Mouse (Mus musculus): Measurements from ENCODE around the gene 9830107B12Rik. TPM values are rescaled to one million over a fixed set of nuclear protein-coding genes. Genes with fewer than 3 reads are reported as not detected.

9830107B12Rik gene
- polyA plus RNA-seq, 3 experiments from 2014 or later = not detected

DNA sequence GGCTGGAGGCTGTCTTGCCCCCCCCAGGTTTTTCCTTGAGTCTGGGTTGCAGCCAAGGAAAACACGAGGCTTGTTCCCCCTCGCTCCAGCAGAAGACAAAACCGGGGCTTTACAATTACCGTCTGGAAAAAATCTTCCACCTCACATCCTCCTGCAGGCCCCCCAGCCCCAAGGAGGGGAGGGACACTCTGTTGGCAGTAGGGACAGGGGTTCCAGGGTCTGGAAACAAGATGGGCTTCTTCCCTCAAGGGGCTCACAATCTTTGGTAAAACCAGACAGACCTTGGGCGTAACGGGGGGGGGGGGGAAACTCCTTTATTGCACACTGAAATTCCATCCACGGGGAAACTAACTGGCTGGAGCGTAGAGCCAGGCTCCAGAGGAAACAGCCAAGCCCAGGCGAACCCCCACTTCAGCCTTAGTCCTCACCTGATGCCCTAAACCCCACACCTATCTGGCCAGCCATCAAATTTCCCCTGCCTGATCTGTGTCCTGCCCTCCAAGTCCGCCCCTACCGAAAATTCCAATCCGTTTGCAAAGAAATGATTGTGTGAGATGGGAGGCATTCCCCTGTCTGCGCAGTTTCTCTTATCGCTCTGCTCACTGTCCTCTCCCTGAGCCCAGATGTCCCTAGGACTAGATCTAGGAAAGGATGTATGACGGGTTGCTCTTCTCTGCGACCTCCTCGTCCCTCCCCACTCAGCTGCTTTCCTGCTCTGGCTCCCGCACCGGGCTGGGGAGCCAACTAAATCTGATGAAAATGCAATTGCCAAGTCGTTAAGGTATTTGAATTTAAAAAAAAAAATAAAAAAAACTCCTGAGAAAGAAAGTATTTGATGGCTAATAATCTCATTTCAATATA, 51.0 kb downstream of the 9830107B12Rik start:
- ATAC-seq = no peak

DNA sequence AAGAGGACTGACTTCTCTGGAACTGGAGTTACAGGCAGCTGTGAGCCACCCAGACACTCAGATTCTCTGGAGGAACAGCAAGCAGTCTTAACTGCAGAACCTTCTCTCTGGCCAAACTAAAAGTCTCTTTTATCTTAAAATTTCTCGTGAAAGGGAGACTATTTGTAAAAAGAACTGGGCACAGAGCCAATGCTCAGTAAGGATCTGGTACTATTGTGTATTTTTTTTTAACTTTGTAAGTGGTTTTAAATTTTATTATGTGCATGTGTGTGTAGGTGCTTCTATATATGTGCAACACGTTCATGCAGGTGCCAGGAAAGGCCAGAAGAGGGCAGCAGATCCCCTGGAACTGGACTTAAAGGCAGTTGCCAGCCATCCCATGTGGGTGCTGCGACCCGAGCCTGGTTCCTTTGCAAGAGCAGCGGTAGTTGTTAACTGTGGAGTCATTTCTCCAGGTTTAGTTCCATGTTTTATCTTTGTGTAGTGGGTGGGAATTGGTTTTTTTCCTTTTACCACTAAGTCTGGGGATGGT, 52.7 kb downstream of the 9830107B12Rik start:
- no peak for ATAC-seq

DNA sequence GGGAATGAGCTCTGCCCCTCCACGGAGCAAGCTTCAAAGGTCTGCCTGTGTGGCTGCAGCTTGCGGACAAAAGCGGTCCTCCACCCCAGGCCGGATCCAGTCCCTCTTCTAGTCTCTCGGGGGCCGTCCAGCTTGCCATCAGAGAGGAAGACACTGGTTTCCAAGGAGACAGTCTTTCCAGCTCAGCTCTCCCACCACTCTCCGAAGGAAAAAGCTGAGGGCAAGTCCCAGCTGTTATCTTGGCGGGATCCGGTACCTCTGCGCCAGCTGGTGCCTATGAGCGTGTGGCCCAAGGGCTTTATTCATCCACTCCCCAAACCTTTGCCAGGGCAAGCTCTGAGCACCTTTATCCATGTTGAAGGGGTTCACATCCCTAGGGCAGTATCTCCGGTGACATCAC, 55.8 kb downstream of the 9830107B12Rik start:
- no peak for ATAC-seq

DNA sequence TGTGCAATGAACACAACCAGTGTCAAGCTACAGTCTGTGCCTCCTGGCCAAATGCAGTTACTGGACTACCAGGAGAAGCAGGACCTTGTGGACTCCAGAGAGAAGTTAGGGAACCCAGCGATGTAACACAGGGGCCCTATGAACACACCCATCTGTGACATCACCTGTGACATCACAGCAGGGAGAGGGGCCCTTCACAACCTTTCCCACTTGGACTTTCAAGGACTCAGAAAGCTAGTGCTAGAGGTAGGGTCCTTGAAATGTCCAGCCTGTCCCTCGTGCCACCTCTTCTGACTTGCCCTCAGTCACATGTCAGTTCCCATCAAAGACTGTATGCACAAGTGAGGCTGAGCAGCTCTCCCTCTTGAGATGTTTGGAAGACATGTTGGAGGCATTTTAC, 56.6 kb downstream of the 9830107B12Rik start:
- no peak for ATAC-seq

DNA sequence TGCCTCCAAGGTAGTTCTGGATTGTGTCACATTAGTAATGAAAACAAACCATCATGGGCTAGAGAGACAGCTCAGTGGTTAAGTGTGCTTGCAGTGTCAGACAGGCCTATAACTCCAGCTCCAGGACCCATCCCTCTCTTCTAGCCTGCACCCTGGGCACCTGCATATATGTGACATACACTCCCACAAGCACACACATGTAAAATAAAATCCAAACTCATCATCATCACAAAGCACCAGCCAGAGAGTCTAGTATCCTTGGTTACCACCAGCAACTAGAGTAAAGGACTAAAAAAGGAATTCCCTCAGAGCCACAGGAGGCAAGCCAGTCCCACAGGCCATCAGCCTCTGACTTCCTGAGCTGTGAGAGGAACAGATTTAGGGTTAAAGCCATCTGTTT, 57.0 kb downstream of the 9830107B12Rik start, which contains the start of gene 1700067P10Rik:
1700067P10Rik (plus strand) TSS at position 301 of the 400 bp plus-strand sequence.
- no peak for ATAC-seq

DNA sequence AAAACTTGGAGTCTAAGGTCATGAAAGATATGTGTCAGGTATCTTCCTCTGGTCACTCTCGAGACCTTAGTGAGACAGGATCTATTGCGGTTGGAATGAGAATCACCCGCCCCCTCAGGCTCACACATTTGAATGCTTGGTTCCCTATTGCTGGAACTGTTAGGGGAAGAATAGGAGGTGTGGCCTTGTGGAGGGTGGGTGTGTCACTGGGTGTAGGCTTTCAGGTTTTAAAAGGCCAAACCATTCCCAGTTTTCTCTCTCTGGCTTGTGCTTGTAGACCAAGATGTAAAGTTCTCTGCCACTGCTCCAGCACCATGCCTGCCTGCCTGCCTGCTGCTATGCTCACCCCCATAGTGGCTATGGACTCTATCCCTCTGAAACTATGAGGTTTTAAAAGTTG, 65.4 kb downstream of the 9830107B12Rik start:
- no peak for ATAC-seq

Other genes with a start within 250 kb of the 9830107B12Rik start
- 1 to 10 TPM; 1.9 to 5.7 (median 4.4) TPM for gene Foxp4, start 221.6 kb downstream of the 9830107B12Rik start, polyA plus RNA-seq (2017; shearing (Covaris generic))
- gene 1700122O11Rik, start 108.0 kb downstream of the 9830107B12Rik start, polyA plus RNA-seq (2017; shearing (Covaris generic)) = not detected
- gene 1700067P10Rik, start 56.9 kb downstream of the 9830107B12Rik start, polyA plus RNA-seq (2017; shearing (Covaris generic)) = not detected
- gene A530064D06Rik, start 21.0 kb upstream of the 9830107B12Rik start, polyA plus RNA-seq (2017; shearing (Covaris generic)) = under 1 TPM in 1 of 3 experiments, not detected in 2; 0.36 TPM
- not detected for gene Trem1, start 86.5 kb upstream of the 9830107B12Rik start, polyA plus RNA-seq (2017; shearing (Covaris generic))
- gene Trem3, start 101.5 kb upstream of the 9830107B12Rik start, polyA plus RNA-seq (2017; shearing (Covaris generic)) = not detected
- 1 to 10 TPM in 1 of 3 experiments, under 1 TPM in 1, not detected in 1; 0.55 to 1.3 TPM for gene Treml4, start 118.0 kb upstream of the 9830107B12Rik start, polyA plus RNA-seq (2017; shearing (Covaris generic))
- 10 to 100 TPM in 2 of 3 experiments, under 1 TPM in 1; 0.69 to 12.3 (median 11.3) TPM for gene Treml2, start 153.2 kb upstream of the 9830107B12Rik start, polyA plus RNA-seq (2017; shearing (Covaris generic))
- 1 to 10 TPM in 2 of 3 experiments, not detected in 1; 2.8 to 5.6 TPM for gene B430306N03Rik, start 169.9 kb upstream of the 9830107B12Rik start, polyA plus RNA-seq (2017; shearing (Covaris generic))
- gene Trem2, start 200.1 kb upstream of the 9830107B12Rik start, polyA plus RNA-seq (2017; shearing (Covaris generic)) = not detected
- gene Treml1, start 213.6 kb upstream of the 9830107B12Rik start, polyA plus RNA-seq (2017; shearing (Covaris generic)) = not detected

Measured in inflammation-experienced regulatory T-cells, adult 6 months (primary cell).